Mouse (Mus musculus) heart, embryonic 15.5 days (tissue): ENCODE measurements around the gene Cysrt1. TPM values are rescaled to one million over a fixed set of nuclear protein-coding genes. Genes with fewer than 3 reads are reported as not detected.

ENCODE experiments used
- ATAC-seq: fragments of 200-750 bp; cut with Nextera tagmentation; replicated peaks from 2 replicates; pipeline ENCODE4 v1.8.0; 2017; ENCODE audit warnings: low read depth, moderate TSS enrichment; ENCODE audit not compliant: insufficient number of reproducible peaks, insufficient read depth, low FRiP score
- H3K27ac ChIP-seq: fragments of 300-500 bp; sonication (generic); 2 replicates; pipeline ENCODE4 v1.5.1; 2015; ENCODE audit warnings: mild to moderate bottlenecking, inconsistent platforms
- H3K27me3 ChIP-seq: fragments of 300-500 bp; sonication (generic); 2 replicates; pipeline ENCODE4 v1.6.1; 2015; ENCODE audit warnings: inconsistent platforms
- H3K36me3 ChIP-seq: fragments of 300-500 bp; sonication (generic); 2 replicates; pipeline ENCODE4 v1.6.1; 2015; ENCODE audit warnings: mild to moderate bottlenecking, inconsistent platforms
- H3K4me1 ChIP-seq: fragments of 300-500 bp; sonication (generic); replicated peaks from 2 replicates; pipeline ENCODE4 v1.6.1; 2015; ENCODE audit warnings: inconsistent platforms
- H3K4me2 ChIP-seq: fragments of 300-500 bp; sonication (generic); 2 replicates; pipeline ENCODE4 v1.6.1; 2015; ENCODE audit warnings: inconsistent platforms, mild to moderate bottlenecking, moderate library complexity
- H3K4me3 ChIP-seq: fragments of 300-500 bp; sonication (generic); 2 replicates; pipeline ENCODE4 v1.5.1; 2015; ENCODE audit warnings: mild to moderate bottlenecking, inconsistent platforms
- H3K9ac ChIP-seq: fragments of 300-500 bp; sonication (generic); 2 replicates; pipeline ENCODE4 v1.6.1; 2015; ENCODE audit warnings: mild to moderate bottlenecking, inconsistent platforms
- H3K9me3 ChIP-seq: fragments of 300-500 bp; sonication (generic); replicated peaks from 2 replicates; pipeline ENCODE4 v1.6.1; 2016; ENCODE audit warnings: inconsistent platforms
- WGBS: fragments of 180-500 bp; shearing (Covaris S2); methylation state at CpG from one replicate; pipeline ENCODE4 v1.1.7; 2015; ENCODE audit warnings: mixed read lengths; 5-methylcytosine and 5-hydroxymethylcytosine counted together
- polyA plus RNA-seq: library from polyadenylated mRNA; unstranded; fragments of >200 nt; fragmentation: Nextera tagmentation; extraction: Ambion mirVana; gene quantifications from 2 replicates; pipeline ENCODE4 v1.2.1, GENCODE M21; 2015

Cysrt1 gene
- polyA plus RNA-seq, result 0.30 TPM in 2 replicates

DNA sequence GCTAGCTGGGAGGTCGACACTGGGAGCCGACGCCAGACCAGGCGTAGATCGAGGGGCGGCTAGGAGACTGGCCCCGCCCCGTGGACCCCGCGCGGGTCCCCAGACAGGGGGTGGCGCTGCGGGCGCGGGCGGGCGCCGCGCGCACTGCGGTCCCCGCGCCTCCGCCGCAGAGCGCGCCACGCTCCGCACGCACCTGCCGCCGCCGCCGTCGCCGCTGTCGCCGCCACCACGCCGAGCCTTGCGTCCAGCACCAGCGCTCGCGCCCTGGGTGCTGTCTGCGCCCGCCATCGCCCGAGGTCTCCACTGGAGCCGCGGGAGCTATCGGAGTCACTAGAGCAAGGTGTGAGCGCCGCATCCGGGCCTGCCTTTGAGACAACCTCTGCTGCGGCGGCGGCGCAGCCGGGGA is at the start of gene Cysrt1, which contains the start of gene Rnf208:
Gene Cysrt1, minus strand, starts transcription at position 352 of the 406 bp plus-strand sequence.
Gene Rnf208, plus strand, starts transcription at position 155 of the 406 bp plus-strand sequence.
- peak within 1 kb of the TSS; percentile 57 for H3K4me3 ChIP-seq
- peaks cover 42% of the 10 kb centered on the region for H3K27me3 ChIP-seq
- under 1% methylated on average over 51 of the region's 59 CpGs for WGBS
- H3K27ac ChIP-seq, result no peak within 1 kb of the TSS
- H3K36me3 ChIP-seq, result no peaks in the 10 kb centered on the region
- H3K9me3 ChIP-seq, result no peaks in the 10 kb centered on the region
- ATAC-seq, result no peak
- H3K4me2 ChIP-seq, result peak within 1 kb of the TSS; percentile 94
- peak within 1 kb of the TSS; percentile 57 for H3K9ac ChIP-seq
- H3K4me1 ChIP-seq, result peaks cover 26% of the 10 kb centered on the region

DNA sequence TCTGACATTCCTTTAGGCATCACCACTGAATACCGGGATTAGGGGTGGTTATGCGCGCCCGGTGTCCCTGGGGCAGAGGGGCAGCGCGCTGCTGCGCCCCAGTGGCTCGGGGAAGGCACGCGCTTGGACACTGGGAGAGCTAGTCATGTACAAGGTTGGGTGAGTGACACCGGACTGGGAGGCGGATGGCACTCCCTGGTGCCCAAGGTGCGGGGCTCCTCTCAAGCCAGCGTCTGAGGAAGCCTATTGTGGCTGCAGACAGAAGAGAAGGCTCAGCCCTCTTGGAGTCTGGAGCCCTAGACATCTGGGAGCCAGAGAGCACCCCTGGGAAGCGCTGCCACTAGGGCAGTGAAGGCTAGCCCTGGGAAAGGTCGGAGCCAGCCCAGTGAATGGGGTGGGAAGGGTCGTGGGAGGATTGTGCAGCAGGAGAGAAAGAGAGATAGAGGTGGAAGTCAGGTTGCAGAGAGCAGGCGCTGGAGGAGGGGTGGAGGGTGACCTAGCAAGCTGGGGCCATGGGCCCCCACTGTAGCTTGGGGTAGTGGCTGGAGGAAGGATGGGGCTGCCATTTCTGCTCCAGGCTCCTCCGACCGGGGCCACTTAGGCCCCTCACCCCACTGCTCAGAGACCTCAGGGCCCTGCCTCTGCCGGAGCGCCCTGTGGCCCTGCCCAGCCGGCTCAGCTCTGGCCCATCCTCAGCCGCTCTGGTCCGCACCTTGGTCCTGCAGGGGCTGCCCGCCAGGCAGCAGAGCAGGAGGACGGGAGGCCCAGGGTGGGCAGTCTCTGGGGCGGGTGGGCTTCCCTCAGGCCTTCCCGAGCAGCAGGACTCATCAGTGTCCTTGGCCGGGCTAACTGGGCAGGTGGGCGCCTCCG is 49.2 kb upstream of the Cysrt1 start:
- Histone ChIP-seq H3K9me3 (no peaks in the 10 kb centered on the region), H3K27ac (no peak overlapping the region), H3K4me1 (peaks cover 37% of the 10 kb centered on the region), H3K9ac (peak overlapping the region; percentile 14; the same call in 1 of the 2 replicates), H3K27me3 (peaks cover 87% of the 10 kb centered on the region), H3K36me3 (no peaks in the 10 kb centered on the region), H3K4me3 (peak overlapping the region; percentile 44), H3K4me2 (peak overlapping the region; percentile 66)
- ATAC-seq, result no peak
- 6% methylated on average over 32 of the region's 32 CpGs for WGBS

DNA sequence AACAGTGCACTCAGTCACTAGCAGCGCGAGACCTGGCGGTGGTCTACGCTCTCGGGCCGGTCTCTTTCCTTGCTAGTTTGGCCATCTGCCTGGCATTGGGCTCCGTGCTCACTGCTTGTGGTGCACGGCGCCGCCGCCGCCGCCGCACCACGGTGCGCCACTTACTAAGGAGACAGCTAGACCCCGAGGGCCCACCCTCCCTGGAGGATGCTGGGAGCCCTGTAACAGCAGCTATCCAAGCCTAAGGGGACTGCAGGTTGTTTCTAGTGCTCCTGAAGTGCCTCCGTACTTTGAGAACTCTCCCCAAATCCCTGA is 48.5 kb upstream of the Cysrt1 start:
- Histone ChIP-seq H3K27ac (no peak overlapping the region), H3K9ac (no peak overlapping the region), H3K9me3 (no peaks in the 10 kb centered on the region), H3K4me2 (peak overlapping the region; percentile 59), H3K36me3 (peaks cover 5% of the 10 kb centered on the region; the same call in 1 of the 2 replicates), H3K4me3 (peak overlapping the region; percentile 36), H3K4me1 (peaks cover 40% of the 10 kb centered on the region), H3K27me3 (peaks cover 81% of the 10 kb centered on the region)
- no peak for ATAC-seq
- 3% methylated on average over 17 of the region's 18 CpGs for WGBS

DNA sequence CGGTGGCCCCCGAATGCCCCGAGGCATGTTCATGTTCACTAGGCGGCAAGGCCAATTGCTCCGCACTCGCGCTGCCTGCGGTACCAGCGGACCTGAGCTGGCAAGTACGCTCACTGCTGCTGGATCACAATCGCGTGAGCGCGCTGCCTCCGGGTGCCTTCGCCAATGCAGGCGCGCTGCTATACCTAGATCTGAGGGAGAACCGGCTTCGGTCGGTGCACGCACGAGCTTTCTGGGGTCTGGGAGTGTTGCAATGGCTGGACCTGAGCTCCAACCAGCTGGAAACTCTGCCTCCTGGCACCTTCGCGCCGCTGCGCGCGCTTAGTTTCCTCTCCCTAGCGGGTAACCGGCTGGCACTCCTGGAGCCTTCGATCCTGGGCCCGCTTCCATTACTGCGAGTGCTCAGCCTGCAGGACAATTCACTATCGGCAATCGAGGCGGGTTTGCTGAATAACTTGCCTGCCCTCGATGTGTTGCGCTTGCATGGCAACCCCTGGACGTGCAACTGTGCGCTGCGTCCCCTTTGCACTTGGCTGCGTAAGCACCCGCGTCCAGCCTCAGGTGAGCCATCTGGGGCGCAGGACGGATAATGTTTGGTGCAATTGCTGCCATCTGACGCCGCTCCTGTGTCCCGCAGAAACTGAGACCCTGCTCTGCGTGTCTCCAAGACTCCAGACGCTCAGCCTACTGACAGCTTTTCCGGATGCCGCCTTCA is 48.0 kb upstream of the Cysrt1 start:
- 2% methylated on average over 54 of the region's 54 CpGs for WGBS
- H3K27me3 ChIP-seq, result peaks cover 76% of the 10 kb centered on the region
- peaks cover 10% of the 10 kb centered on the region for H3K36me3 ChIP-seq
- ATAC-seq, result no peak
- H3K27ac ChIP-seq, result no peak overlapping the region
- peak overlapping the region; percentile 59 for H3K4me2 ChIP-seq
- H3K4me1 ChIP-seq, result peaks cover 40% of the 10 kb centered on the region
- no peak overlapping the region for H3K9ac ChIP-seq
- H3K9me3 ChIP-seq, result no peaks in the 10 kb centered on the region
- peak overlapping the region; percentile 36 for H3K4me3 ChIP-seq

DNA sequence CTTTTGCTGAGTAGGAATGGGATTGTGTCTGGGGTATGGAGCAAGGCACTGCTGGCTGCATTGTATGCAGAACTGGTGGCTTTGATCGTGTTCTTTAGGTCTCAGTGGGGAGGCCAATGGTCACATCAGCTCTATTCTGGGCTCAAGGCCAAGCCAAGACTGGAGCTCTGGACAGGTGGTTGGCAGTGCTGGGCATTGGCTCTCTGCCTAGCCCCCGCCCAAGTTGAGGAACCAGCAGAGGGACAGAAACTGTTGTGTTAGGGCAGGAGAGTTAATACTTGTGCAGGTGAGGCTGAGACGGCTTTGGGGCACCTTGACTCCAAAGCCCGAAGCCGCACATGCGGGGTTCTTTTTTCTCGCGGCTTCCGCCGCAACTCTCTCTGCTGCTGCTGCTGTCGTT is 47.4 kb upstream of the Cysrt1 start, which contains the start of gene Lrrc26:
Gene Lrrc26, plus strand, starts transcription at position 265 of the 400 bp plus-strand sequence.
- 7% methylated on average over 11 of the region's 11 CpGs for WGBS

DNA sequence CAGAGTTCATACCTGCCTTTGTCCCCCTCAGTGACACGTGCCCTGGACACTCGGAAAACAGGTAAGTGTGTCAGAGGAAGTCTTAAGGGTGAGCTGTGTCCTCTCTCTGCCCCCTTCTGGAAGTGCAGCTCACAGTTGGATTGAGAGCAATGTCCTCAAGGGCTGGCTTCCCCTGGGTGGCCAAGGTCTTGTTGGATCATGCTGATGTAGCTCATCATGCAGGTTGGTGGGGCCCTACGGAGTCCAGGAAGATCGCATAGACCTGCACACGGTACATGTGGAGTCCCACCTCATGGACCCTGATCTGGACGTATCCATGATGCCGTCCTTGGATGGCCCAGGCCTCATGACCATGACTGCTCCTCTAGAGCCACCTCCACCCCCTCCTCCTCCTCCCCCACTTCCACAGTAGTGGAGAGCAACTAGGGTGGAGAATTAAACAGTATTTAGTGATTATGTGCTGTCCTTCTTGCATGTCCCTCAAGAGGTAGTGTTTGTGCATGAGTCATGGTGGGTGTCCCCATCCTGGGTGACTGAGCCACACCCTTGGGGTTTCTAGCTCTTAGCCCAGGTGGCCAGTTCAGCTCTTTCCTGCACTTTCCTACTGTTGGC is 46.6 kb upstream of the Cysrt1 start:
- Histone ChIP-seq H3K36me3 (peaks cover 24% of the 10 kb centered on the region), H3K4me3 (no peak overlapping the region), H3K9me3 (no peaks in the 10 kb centered on the region), H3K27ac (no peak overlapping the region), H3K27me3 (peaks cover 62% of the 10 kb centered on the region), H3K4me1 (peaks cover 40% of the 10 kb centered on the region), H3K4me2 (no peak overlapping the region), H3K9ac (no peak overlapping the region)
- 75% methylated on average over 7 of the region's 7 CpGs for WGBS
- ATAC-seq, result no peak

More for the DNA sequence above, 47.4 kb upstream of the Cysrt1 start, which contains the start of gene Lrrc26:
- Histone ChIP-seq H3K4me2 (peak within 1 kb of the TSS; percentile 59), H3K4me3 (peak within 1 kb of the TSS; percentile 36), H3K36me3 (peaks cover 16% of the 10 kb centered on the region), H3K4me1 (peaks cover 40% of the 10 kb centered on the region), H3K27ac (no peak within 1 kb of the TSS), H3K9me3 (no peaks in the 10 kb centered on the region), H3K27me3 (peaks cover 70% of the 10 kb centered on the region), H3K9ac (no peak within 1 kb of the TSS)
- ATAC-seq, result 0 out of 2 replicates have a peak, but pooled peaks have one; percentile 12

DNA sequence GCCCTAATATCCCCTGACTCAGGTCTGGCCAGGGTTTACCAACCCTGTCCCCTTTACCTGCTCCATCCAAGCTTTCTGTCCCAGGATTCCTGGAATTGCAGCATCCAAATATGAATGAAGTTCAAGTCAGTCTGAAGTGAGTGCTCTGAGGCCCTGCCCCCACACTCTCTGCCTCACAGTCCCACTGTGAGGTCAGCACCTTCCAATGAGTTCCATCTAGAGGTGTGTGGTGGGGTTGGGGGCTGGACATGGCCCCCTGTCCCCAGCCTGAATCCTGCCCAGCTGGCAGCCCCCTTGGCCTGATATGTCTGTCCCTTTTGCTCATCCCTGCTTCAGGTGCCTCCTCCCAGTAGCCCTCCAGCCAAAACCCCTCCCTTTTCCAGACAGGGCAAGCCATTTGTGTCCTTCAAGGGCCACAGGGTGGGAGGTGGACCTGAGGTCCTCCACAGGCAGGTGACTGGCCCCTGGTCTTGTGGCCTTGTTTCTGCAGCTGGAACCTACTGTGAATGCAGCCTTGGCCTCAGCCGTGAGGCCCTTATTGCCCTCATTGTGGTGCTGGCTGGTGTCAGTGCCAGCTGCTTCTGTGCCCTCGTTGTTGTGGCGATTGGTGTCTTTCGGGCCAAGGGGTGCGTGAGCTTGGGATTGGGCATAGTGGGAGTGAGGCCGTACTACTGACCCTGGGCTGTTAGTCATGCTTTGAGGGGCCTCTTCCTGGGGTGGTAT is 45.8 kb upstream of the Cysrt1 start, which contains the start of gene Tmem210:
Gene Tmem210, plus strand, starts transcription at position 219 of the 723 bp plus-strand sequence.
- H3K27ac ChIP-seq, result peak within 1 kb of the TSS; percentile 13; the same call in 1 of the 2 replicates
- H3K9ac ChIP-seq, result no peak within 1 kb of the TSS
- H3K9me3 ChIP-seq, result no peaks in the 10 kb centered on the region
- no peak within 1 kb of the TSS for H3K4me2 ChIP-seq
- H3K4me1 ChIP-seq, result peaks cover 40% of the 10 kb centered on the region
- 85% methylated on average over 6 of the region's 6 CpGs for WGBS
- H3K36me3 ChIP-seq, result peaks cover 31% of the 10 kb centered on the region
- no peak within 1 kb of the TSS for H3K4me3 ChIP-seq
- H3K27me3 ChIP-seq, result peaks cover 54% of the 10 kb centered on the region
- ATAC-seq, result no peak

GRCm38 (mm10) chr2:25286837-25287636 is 44.8 kb upstream of the Cysrt1 start:
- Histone ChIP-seq H3K4me3 (no peak overlapping the region), H3K4me2 (no peak overlapping the region), H3K9ac (no peak overlapping the region), H3K4me1 (peaks cover 32% of the 10 kb centered on the region), H3K9me3 (no peaks in the 10 kb centered on the region), H3K27ac (peak overlapping the region; percentile 13; the same call in 1 of the 2 replicates), H3K27me3 (peaks cover 44% of the 10 kb centered on the region), H3K36me3 (peaks cover 41% of the 10 kb centered on the region)
- no peak; the same call in 1 of the 2 replicates for ATAC-seq
- WGBS, result 42% methylated on average over 7 of the region's 7 CpGs

- 50% methylated on average over 1 of the region's 1 CpGs for WGBS
- Histone ChIP-seq H3K27ac (peak overlapping the region; percentile 13; the same call in 1 of the 2 replicates), H3K4me2 (no peak overlapping the region), H3K4me1 (peaks cover 28% of the 10 kb centered on the region), H3K4me3 (no peak overlapping the region), H3K36me3 (peaks cover 46% of the 10 kb centered on the region), H3K9ac (no peak overlapping the region), H3K27me3 (peaks cover 37% of the 10 kb centered on the region), H3K9me3 (no peaks in the 10 kb centered on the region)
- no peak for ATAC-seq
Measured at GRCm38 (mm10) chr2:25286314-25286713, 44.1 kb upstream of the Cysrt1 start.

DNA sequence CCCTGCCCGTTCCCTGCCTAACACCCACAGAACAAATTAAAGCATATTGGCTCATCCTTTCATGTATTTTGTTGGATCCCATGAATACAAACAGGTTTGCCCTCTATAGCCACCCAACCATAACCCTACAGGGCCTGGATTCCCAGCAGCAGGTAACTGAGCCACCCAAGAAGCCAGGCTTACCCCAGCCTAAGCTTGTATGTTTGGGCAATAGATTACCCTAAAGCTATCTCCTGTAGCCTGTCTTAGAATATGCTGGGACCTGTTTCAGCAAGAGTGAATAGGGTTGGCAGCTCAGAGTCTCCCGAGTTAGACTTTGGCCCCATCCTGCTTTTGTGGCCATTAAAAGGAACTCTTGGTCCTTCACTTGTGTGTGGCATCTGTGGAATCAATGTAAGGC is 43.3 kb upstream of the Cysrt1 start:
- H3K4me3 ChIP-seq, result no peak overlapping the region
- H3K9ac ChIP-seq, result no peak overlapping the region
- H3K4me2 ChIP-seq, result no peak overlapping the region
- ATAC-seq, result no peak
- H3K27me3 ChIP-seq, result peaks cover 29% of the 10 kb centered on the region
- no peaks in the 10 kb centered on the region for H3K9me3 ChIP-seq
- H3K36me3 ChIP-seq, result peaks cover 54% of the 10 kb centered on the region
- WGBS, result 80% methylated on average over 2 of the region's 2 CpGs
- no peak overlapping the region for H3K27ac ChIP-seq
- peaks cover 24% of the 10 kb centered on the region for H3K4me1 ChIP-seq
